10 mouse cellular contexts compared by ENCODE assay signal in genomic region chr17:15021503-15022220, GRCm38 (mm10). TPM values are rescaled to one million over a fixed set of nuclear protein-coding genes. Genes with fewer than 3 reads are reported as not detected.
DNase-seq lines count a peak whose midpoint lies in the region; ATAC-seq lines count a peak whose summit lies in the region.
"Not testable (repeated sequence)": the region's sequence is repeated elsewhere in the genome, so short reads cannot be mapped to it uniquely, and the experiment has no call there.
"Had no signal": no experiment of that assay in that cellular context is flagged by ENCODE, and none has a peak within 500 bp of the region (broad histone marks: within the 10 kb centered on the region; RNA-seq: fewer than 3 reads in every experiment).

No protein-coding gene starts in this region.

- not testable (repeated sequence) for H3K4me3 ChIP-seq in embryonic facial prominence, embryonic 15.5 days (replicated peaks)

- not testable (repeated sequence) for H3K27me3 ChIP-seq in embryonic facial prominence, embryonic 15.5 days

- not testable (repeated sequence) for H3K36me3 ChIP-seq in embryonic facial prominence, embryonic 15.5 days

- not testable (repeated sequence) for H3K9me3 ChIP-seq in embryonic facial prominence, embryonic 15.5 days (replicated peaks)

- 64% methylated on average over 3 of the region's 3 CpGs for WGBS in embryonic facial prominence, embryonic 15.5 days

- DNase-seq in adrenal gland, postnatal 36 days: peak; percentile 1 to 9
- peak; percentile 33 for DNase-seq in heart, adult 8-10 months (ENCODE audit: low spot score)
- DNase-seq in kidney, postnatal 25 days: peak; percentile 1 to 20
- peak; percentile 9 for DNase-seq in liver
- DNase-seq in lung, postnatal 4 days: peak; percentile 39 to 58
- DNase-seq in spleen, postnatal 10 days (ENCODE audit: low spot score in 2 of 2): peak; percentile 18
- peak; percentile 4 for DNase-seq in urinary bladder, postnatal 25 days (ENCODE audit: low spot score)

- H3K9ac ChIP-seq in embryonic facial prominence, embryonic 15.5 days: not testable (repeated sequence)

- H3K4me1 ChIP-seq in embryonic facial prominence, embryonic 15.5 days: not testable (repeated sequence)

- H3K4me2 ChIP-seq in embryonic facial prominence, embryonic 15.5 days (replicated peaks): not testable (repeated sequence)

- 0 out of 2 replicates have a peak overlapping the region, but pooled peaks have one; percentile 28 for H3K27ac ChIP-seq in embryonic facial prominence, embryonic 15.5 days (replicated peaks)

- ATAC-seq in embryonic facial prominence, embryonic 15.5 days (ENCODE audit: insufficient number of reproducible peaks, low FRiP score, low TSS enrichment, low read depth): not testable (repeated sequence)

RNA-seq across cellular contexts. Expression of gene Gm3435, which starts 11.7 kb away (rescaled TPM):
- 1 to 10 TPM; 2.9 to 6.7 TPM for total RNA-seq in adrenal gland, postnatal 36 days (2021)
- polyA plus RNA-seq in embryonic facial prominence, embryonic 15.5 days (2015; fragmentation: Nextera tagmentation; extraction: Ambion mirVana): 6.6 and 8.7 TPM in 2 replicates
- total RNA-seq in heart, adult 8-10 months (2022): 1 to 10 TPM in 3 of 4 experiments, under 1 TPM in 1; 0.68 to 3.5 (median 2.2) TPM

RNA-seq across cellular contexts. Expression of gene Ermard, which starts 19.3 kb away (rescaled TPM):
- total RNA-seq in adrenal gland, postnatal 36 days (2021): 10 to 100 TPM; 33.2 to 41.1 TPM
- 69.6 and 75.0 TPM in 2 replicates for polyA plus RNA-seq in embryonic facial prominence, embryonic 15.5 days (2015; fragmentation: Nextera tagmentation; extraction: Ambion mirVana)
- 10 to 100 TPM; 21.6 to 33.2 (median 27.0) TPM for total RNA-seq in heart, adult 8-10 months (2022)

RNA-seq across cellular contexts. Expression of gene Tcte3, which starts 19.6 kb away (rescaled TPM):
- 1 to 10 TPM; 1.4 to 1.6 TPM for total RNA-seq in adrenal gland, postnatal 36 days (2021)
- polyA plus RNA-seq in embryonic facial prominence, embryonic 15.5 days (2015; fragmentation: Nextera tagmentation; extraction: Ambion mirVana): 1.1 TPM in 1 of 2 replicates, not detected in the other
- not detected for total RNA-seq in heart, adult 8-10 months (2022)
- polyA plus RNA-seq: limb, embryonic 14.5 days had no signal

RNA-seq across cellular contexts. Expression of gene Gm3448, which starts 19.7 kb away (rescaled TPM):
- 1 to 10 TPM; 4.1 to 4.2 TPM for total RNA-seq in adrenal gland, postnatal 36 days (2021)
- 5.4 and 8.3 TPM in 2 replicates for polyA plus RNA-seq in embryonic facial prominence, embryonic 15.5 days (2015; fragmentation: Nextera tagmentation; extraction: Ambion mirVana)
- total RNA-seq in heart, adult 8-10 months (2022): 1 to 10 TPM in 2 of 4 experiments, under 1 TPM in 2; 0.55 to 1.4 (median 1.1) TPM

RNA-seq across cellular contexts. Expression of gene Gm3417, which starts 43.1 kb away (rescaled TPM):
- not detected for total RNA-seq in adrenal gland, postnatal 36 days (2021)
- 2.7 and 3.3 TPM in 2 replicates for polyA plus RNA-seq in embryonic facial prominence, embryonic 15.5 days (2015; fragmentation: Nextera tagmentation; extraction: Ambion mirVana)
- total RNA-seq in heart, adult 8-10 months (2022): under 1 TPM in 1 of 4 experiments, not detected in 3; 0.75 TPM
- polyA plus RNA-seq: heart, embryonic 14.5 days had no signal
